ENCODE assay signal across 14 mouse cellular contexts in the genomic region with DNA sequence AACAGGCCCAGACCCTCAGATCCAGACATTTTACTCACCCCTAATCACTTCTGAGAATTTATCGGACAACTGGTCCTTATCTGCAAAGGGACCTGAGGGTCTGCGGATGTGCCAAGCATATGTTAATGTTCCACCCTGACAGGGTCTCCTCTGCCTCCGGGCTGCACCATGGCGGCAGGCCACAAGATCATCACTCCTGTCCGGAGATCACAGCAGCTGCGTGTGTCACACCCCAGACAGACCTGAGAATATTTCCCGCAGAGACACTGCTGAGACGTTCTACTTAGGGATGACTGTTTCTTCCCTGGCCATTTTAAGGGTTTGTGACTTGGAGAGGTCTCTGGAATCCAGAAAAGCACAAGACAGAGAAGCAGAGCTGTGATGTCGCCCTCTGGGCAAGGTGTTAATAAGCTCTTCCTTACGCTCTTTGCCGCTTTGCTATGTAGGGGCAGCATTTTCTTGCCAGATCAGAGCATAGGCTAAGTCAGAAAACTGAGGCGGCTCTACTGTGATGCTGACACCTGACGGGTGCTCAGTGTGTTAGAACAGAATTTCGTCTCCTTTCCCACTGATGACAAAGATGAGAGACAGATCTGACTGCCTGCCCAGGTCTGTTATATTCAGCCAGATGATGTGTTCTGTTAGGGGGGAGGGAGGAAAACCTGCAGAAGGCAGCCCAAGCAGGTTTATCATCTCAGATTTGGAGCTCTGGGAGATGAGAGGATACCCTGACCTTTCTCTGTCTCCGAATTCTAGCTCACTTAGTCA.
DNase-seq lines count a peak whose midpoint lies in the region; ATAC-seq and TF ChIP-seq lines count a peak whose summit lies in the region.
"Had no signal": no experiment of that assay in that cellular context is flagged by ENCODE, and none has a peak within 500 bp of the region (broad histone marks: within the 10 kb centered on the region; RNA-seq: fewer than 3 reads in every experiment).

No protein-coding gene starts in this region.

- 84% methylated on average over 15 of the region's 15 CpGs for WGBS in forebrain, embryonic 10.5 days
- 84% methylated on average over 15 of the region's 15 CpGs for WGBS in forebrain, embryonic 11.5 days
- 79% methylated on average over 15 of the region's 15 CpGs for WGBS in forebrain, embryonic 14.5 days
- 52% methylated on average over 15 of the region's 15 CpGs for WGBS in midbrain, postnatal 0 days
- 80% methylated on average over 15 of the region's 15 CpGs for WGBS in intestine, embryonic 16.5 days
- WGBS in heart, embryonic 12.5 days: 62% methylated on average over 15 of the region's 15 CpGs

- H3K4me1 ChIP-seq in forebrain, embryonic 10.5 days: peaks cover 29% of the 10 kb centered on the region
- peaks cover 3% of the 10 kb centered on the region; the same call in 1 of the 2 replicates for H3K4me1 ChIP-seq in forebrain, embryonic 11.5 days (replicated peaks; ENCODE audit: control insufficient read depth, insufficient read depth, low read length)
- H3K4me1 ChIP-seq in forebrain, embryonic 14.5 days (ENCODE audit: control insufficient read depth, insufficient read depth, low read length): peaks cover 14% of the 10 kb centered on the region
- peaks cover 21% of the 10 kb centered on the region for H3K4me1 ChIP-seq in midbrain, postnatal 0 days (ENCODE audit: insufficient read depth, low read length)
- peaks cover 8% of the 10 kb centered on the region for H3K4me1 ChIP-seq in intestine, embryonic 16.5 days (ENCODE audit: control insufficient read depth, insufficient read depth, low read length)
- H3K4me1 ChIP-seq in heart, embryonic 12.5 days (replicated peaks): peaks cover 24% of the 10 kb centered on the region
- H3K4me1 ChIP-seq: liver, embryonic 15.5 days had no signal

- H3K9me3 ChIP-seq in forebrain, embryonic 10.5 days: no peaks in the 10 kb centered on the region
- H3K9me3 ChIP-seq in forebrain, embryonic 11.5 days (ENCODE audit: control insufficient read depth, low read length): no peaks in the 10 kb centered on the region
- no peaks in the 10 kb centered on the region for H3K9me3 ChIP-seq in forebrain, embryonic 14.5 days (replicated peaks; ENCODE audit: control insufficient read depth, low read length)
- H3K9me3 ChIP-seq in midbrain, postnatal 0 days (ENCODE audit: low read length): no peaks in the 10 kb centered on the region
- H3K9me3 ChIP-seq in intestine, embryonic 16.5 days (ENCODE audit: control insufficient read depth, low read length): no peaks in the 10 kb centered on the region
- H3K9me3 ChIP-seq in heart, embryonic 12.5 days (replicated peaks): no peaks in the 10 kb centered on the region
- H3K9me3 ChIP-seq: embryonic facial prominence, embryonic 12.5 days; heart, embryonic 15.5 days; limb, embryonic 12.5 days; liver, embryonic 15.5 days had no signal

- no peak overlapping the region for H3K4me2 ChIP-seq in forebrain, embryonic 11.5 days (ENCODE audit: low read depth, low read length, severe bottlenecking)
- H3K4me2 ChIP-seq in forebrain, embryonic 14.5 days (ENCODE audit: low read length): no peak overlapping the region
- no peak overlapping the region for H3K4me2 ChIP-seq in midbrain, postnatal 0 days (ENCODE audit: low read depth, low read length, poor library complexity, severe bottlenecking)
- no peak overlapping the region for H3K4me2 ChIP-seq in intestine, embryonic 16.5 days (ENCODE audit: low read depth, low read length)
- H3K4me2 ChIP-seq in heart, embryonic 12.5 days: no peak overlapping the region
- H3K4me2 ChIP-seq: embryonic facial prominence, embryonic 12.5 days; heart, embryonic 15.5 days; limb, embryonic 12.5 days; liver, embryonic 15.5 days had no signal

- no peak for TF ChIP-seq CTCF in left cerebral cortex, adult 2 months (IDR thresholded peaks at IDR 0.05)
- TF ChIP-seq CTCF in midbrain, postnatal 0 days (IDR thresholded peaks at IDR 0.05): no peak

- no peak overlapping the region for H3K4me3 ChIP-seq in forebrain, embryonic 10.5 days
- H3K4me3 ChIP-seq in forebrain, embryonic 11.5 days (ENCODE audit: low read depth, low read length): no peak overlapping the region
- no peak overlapping the region for H3K4me3 ChIP-seq in left cerebral cortex, adult 2 months
- no peak overlapping the region for H3K4me3 ChIP-seq in forebrain, embryonic 14.5 days (ENCODE audit: low read depth, low read length)
- H3K4me3 ChIP-seq in midbrain, postnatal 0 days (ENCODE audit: low read depth, low read length): no peak overlapping the region
- H3K4me3 ChIP-seq in intestine, embryonic 16.5 days (ENCODE audit: low read length): no peak overlapping the region
- H3K4me3 ChIP-seq in heart, embryonic 12.5 days: no peak overlapping the region
- H3K4me3 ChIP-seq: embryonic facial prominence, embryonic 12.5 days; heart, embryonic 15.5 days; limb, embryonic 12.5 days; liver, embryonic 15.5 days had no signal

- DNase-seq in forebrain, embryonic 10.5 days (ENCODE audit: extremely low spot score, low spot score): no peak
- DNase-seq in forebrain, embryonic 11.5 days (ENCODE audit: low spot score): no peak
- DNase-seq in left cerebral cortex, adult 2 months (ENCODE audit: extremely low spot score in 1 of 2, low spot score in 2 of 2): no peak
- no peak for DNase-seq in left cerebral cortex, adult 8-10 months (ENCODE audit: low spot score in 2 of 2)
- no peak for DNase-seq in forebrain, embryonic 14.5 days (ENCODE audit: low spot score)
- no peak for DNase-seq in midbrain, postnatal 0 days (ENCODE audit: low spot score)
- DNase-seq: thymus, postnatal 14 days had no signal

- intact Hi-C loops in left cerebral cortex, adult 2 months (cut with DNase I): loop anchor here (2.0 kb wide), 1 partner anchor 40 kb away; no protein-coding TSS in a partner anchor

- peaks cover 9% of the 10 kb centered on the region for H3K36me3 ChIP-seq in forebrain, embryonic 10.5 days (replicated peaks)
- no peaks in the 10 kb centered on the region for H3K36me3 ChIP-seq in forebrain, embryonic 11.5 days (ENCODE audit: control insufficient read depth, insufficient read depth, low read length)
- H3K36me3 ChIP-seq in forebrain, embryonic 14.5 days (ENCODE audit: control insufficient read depth, insufficient read depth, low read length): no peaks in the 10 kb centered on the region
- H3K36me3 ChIP-seq in midbrain, postnatal 0 days (ENCODE audit: insufficient read depth, low read length): no peaks in the 10 kb centered on the region
- no peaks in the 10 kb centered on the region for H3K36me3 ChIP-seq in intestine, embryonic 16.5 days (ENCODE audit: control insufficient read depth, insufficient read depth, low read length)
- no peaks in the 10 kb centered on the region for H3K36me3 ChIP-seq in heart, embryonic 12.5 days
- H3K36me3 ChIP-seq: embryonic facial prominence, embryonic 12.5 days; heart, embryonic 15.5 days; liver, embryonic 15.5 days had no signal

- no peak for ATAC-seq in forebrain, embryonic 11.5 days (replicated peaks; ENCODE audit: low FRiP score)
- ATAC-seq in forebrain, embryonic 14.5 days: no peak
- peak; percentile 47 for ATAC-seq in midbrain, postnatal 0 days (ENCODE audit: low FRiP score)
- no peak for ATAC-seq in intestine, embryonic 16.5 days
- ATAC-seq in heart, embryonic 12.5 days (ENCODE audit: insufficient number of reproducible peaks, low FRiP score): no peak

- H3K9ac ChIP-seq in forebrain, embryonic 11.5 days (ENCODE audit: low read length): no peak overlapping the region
- H3K9ac ChIP-seq in forebrain, embryonic 14.5 days (ENCODE audit: low read length): no peak overlapping the region
- 0 out of 2 replicates have a peak overlapping the region, but pooled peaks have one; percentile 3 for H3K9ac ChIP-seq in midbrain, postnatal 0 days (replicated peaks; ENCODE audit: low read length, poor library complexity, severe bottlenecking)
- H3K9ac ChIP-seq in intestine, embryonic 16.5 days (ENCODE audit: low read depth, low read length): no peak overlapping the region
- H3K9ac ChIP-seq in heart, embryonic 12.5 days: no peak overlapping the region
- H3K9ac ChIP-seq: heart, embryonic 15.5 days; limb, embryonic 12.5 days; liver, embryonic 15.5 days had no signal

- no peaks in the 10 kb centered on the region for H3K27me3 ChIP-seq in forebrain, embryonic 10.5 days (ENCODE audit: poor library complexity, severe bottlenecking)
- H3K27me3 ChIP-seq in forebrain, embryonic 11.5 days (ENCODE audit: control insufficient read depth, insufficient read depth, low read length): no peaks in the 10 kb centered on the region
- no peaks in the 10 kb centered on the region for H3K27me3 ChIP-seq in forebrain, embryonic 14.5 days (replicated peaks; ENCODE audit: control insufficient read depth, insufficient read depth, low read length)
- H3K27me3 ChIP-seq in midbrain, postnatal 0 days (ENCODE audit: insufficient read depth, low read length): no peaks in the 10 kb centered on the region
- H3K27me3 ChIP-seq in intestine, embryonic 16.5 days (replicated peaks; ENCODE audit: control insufficient read depth, insufficient read depth, low read length): no peaks in the 10 kb centered on the region
- H3K27me3 ChIP-seq in heart, embryonic 12.5 days (replicated peaks): no peaks in the 10 kb centered on the region
- H3K27me3 ChIP-seq: embryonic facial prominence, embryonic 12.5 days; heart, embryonic 15.5 days; limb, embryonic 12.5 days; liver, embryonic 15.5 days had no signal

- peak overlapping the region; percentile 53 for H3K27ac ChIP-seq in forebrain, embryonic 10.5 days
- no peak overlapping the region for H3K27ac ChIP-seq in forebrain, embryonic 11.5 days (ENCODE audit: low read depth, low read length)
- H3K27ac ChIP-seq in left cerebral cortex, adult 2 months: peak overlapping the region; percentile 89
- peak overlapping the region; percentile 40; the same call in 1 of the 2 replicates for H3K27ac ChIP-seq in forebrain, embryonic 14.5 days (ENCODE audit: low read depth, low read length)
- H3K27ac ChIP-seq in midbrain, postnatal 0 days (ENCODE audit: low read depth, low read length): peak overlapping the region; percentile 79
- H3K27ac ChIP-seq in intestine, embryonic 16.5 days (ENCODE audit: low read length): no peak overlapping the region
- H3K27ac ChIP-seq in heart, embryonic 12.5 days (ENCODE audit: poor library complexity, severe bottlenecking): no peak overlapping the region
- H3K27ac ChIP-seq: embryonic facial prominence, embryonic 12.5 days; heart, embryonic 15.5 days; kidney, postnatal 0 days; limb, embryonic 12.5 days; liver, embryonic 15.5 days had no signal

Comparison
In these comparisons a context has a peak if more than half of its experiments do, and no peak if none do; other contexts are left out.
1. H3K27ac ChIP-seq: peak in forebrain, embryonic 10.5 days (single experiment), left cerebral cortex, adult 2 months (single experiment), forebrain, embryonic 14.5 days (single experiment) and midbrain, postnatal 0 days (single experiment); none in forebrain, embryonic 11.5 days (single experiment), intestine, embryonic 16.5 days (single experiment) and heart, embryonic 12.5 days (single experiment).